Mouse (Mus musculus) forebrain, embryonic 15.5 days (tissue): ENCODE measurements around the gene Ttc8. TPM values are rescaled to one million over a fixed set of nuclear protein-coding genes. Genes with fewer than 3 reads are reported as not detected.

Source experiments
- ATAC-seq: fragments of 200-750 bp; cut with Nextera tagmentation; replicated peaks from 2 replicates; pipeline ENCODE4 v1.8.0; 2017; ENCODE audit warnings: mild to moderate bottlenecking, moderate TSS enrichment, moderate library complexity
- H3K27ac ChIP-seq: fragments of 300-500 bp; sonication (generic); replicated peaks from 2 replicates; pipeline ENCODE4 v1.5.1; 2015; ENCODE audit warnings: mild to moderate bottlenecking, inconsistent platforms
- H3K27me3 ChIP-seq: fragments of 300-500 bp; sonication (generic); 2 replicates; pipeline ENCODE4 v1.6.1; 2015; ENCODE audit warnings: inconsistent platforms
- H3K36me3 ChIP-seq: fragments of 300-500 bp; sonication (generic); 2 replicates; pipeline ENCODE4 v1.6.1; 2015; ENCODE audit warnings: mild to moderate bottlenecking, inconsistent platforms
- H3K4me1 ChIP-seq: fragments of 300-500 bp; sonication (generic); 2 replicates; pipeline ENCODE4 v1.6.1; 2015; ENCODE audit warnings: inconsistent platforms
- H3K4me2 ChIP-seq: fragments of 300-500 bp; sonication (generic); replicated peaks from 2 replicates; pipeline ENCODE4 v1.6.1; 2015; ENCODE audit warnings: mild to moderate bottlenecking, inconsistent platforms
- H3K4me3 ChIP-seq: fragments of 300-500 bp; sonication (generic); 2 replicates; pipeline ENCODE4 v1.5.1; 2015; ENCODE audit warnings: mild to moderate bottlenecking, inconsistent platforms
- H3K9ac ChIP-seq: fragments of 300-500 bp; sonication (generic); replicated peaks from 2 replicates; pipeline ENCODE4 v1.6.1; 2015; ENCODE audit warnings: mild to moderate bottlenecking, inconsistent platforms
- H3K9me3 ChIP-seq: fragments of 300-500 bp; sonication (generic); 2 replicates; pipeline ENCODE4 v1.6.1; 2016; ENCODE audit warnings: inconsistent platforms
- WGBS: fragments of 180-500 bp; shearing (Covaris S2); methylation state at CpG from one replicate; pipeline ENCODE4 v1.1.7; 2015; ENCODE audit warnings: mixed read lengths; 5-methylcytosine and 5-hydroxymethylcytosine counted together
- polyA plus RNA-seq: library from polyadenylated mRNA; unstranded; fragments of >200 nt; fragmentation: Nextera tagmentation; extraction: Ambion mirVana; gene quantifications from 2 replicates; pipeline ENCODE4 v1.2.1, GENCODE M21; 2015

Gene Ttc8
- polyA plus RNA-seq, 1 experiment from 2014 or later, result 38.4 TPM

DNA sequence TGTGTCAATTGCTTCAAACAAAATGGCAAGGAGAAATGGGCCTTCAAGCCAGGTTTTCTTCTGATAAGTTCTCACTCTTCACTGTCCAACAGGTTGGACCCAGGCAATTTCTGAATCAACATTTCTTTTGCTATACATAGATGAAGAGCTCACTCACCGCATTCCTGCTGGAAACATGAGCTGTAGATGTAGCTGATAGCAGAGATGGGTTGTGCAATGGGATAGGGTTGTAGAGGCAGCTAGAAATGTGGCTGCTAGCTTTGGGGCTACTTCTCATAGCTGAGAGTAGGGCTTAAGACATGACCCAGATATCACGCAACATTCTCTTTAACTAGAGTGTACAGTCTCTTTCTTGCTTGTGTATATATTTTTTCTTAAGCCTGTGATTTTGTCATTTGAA lies 84.4 kb downstream of the Ttc8 start:
- 97% methylated on average over 2 of the region's 2 CpGs for WGBS
- Histone ChIP-seq H3K4me3 (no peak overlapping the region), H3K9me3 (no peaks in the 10 kb centered on the region), H3K36me3 (no peaks in the 10 kb centered on the region), H3K27me3 (no peaks in the 10 kb centered on the region), H3K4me2 (no peak overlapping the region), H3K27ac (no peak overlapping the region), H3K9ac (no peak overlapping the region), H3K4me1 (peaks cover 8% of the 10 kb centered on the region)
- no peak for ATAC-seq

DNA sequence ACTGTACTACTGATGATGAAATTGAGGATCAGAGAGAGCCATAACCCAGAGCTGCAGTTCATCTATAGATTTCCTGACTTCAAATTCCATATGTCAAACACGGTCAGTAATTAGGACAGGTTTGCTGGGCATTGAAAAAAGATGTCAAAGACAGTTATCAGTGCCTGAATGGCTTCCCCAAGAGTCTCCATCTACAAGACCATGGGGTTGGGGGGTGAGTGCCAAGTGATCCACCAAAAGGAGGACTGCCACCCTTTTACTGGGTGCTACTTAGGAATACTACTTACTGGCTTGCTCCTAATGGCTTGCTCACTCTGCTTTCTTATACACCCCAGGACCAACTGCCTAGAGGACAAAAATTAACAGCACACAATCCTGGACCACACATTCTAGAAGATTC lies 88.4 kb downstream of the Ttc8 start:
- no peak for ATAC-seq
- 48% methylated on average over 1 of the region's 1 CpGs for WGBS
- no peak overlapping the region; the same call in 1 of the 2 replicates for H3K27ac ChIP-seq

DNA sequence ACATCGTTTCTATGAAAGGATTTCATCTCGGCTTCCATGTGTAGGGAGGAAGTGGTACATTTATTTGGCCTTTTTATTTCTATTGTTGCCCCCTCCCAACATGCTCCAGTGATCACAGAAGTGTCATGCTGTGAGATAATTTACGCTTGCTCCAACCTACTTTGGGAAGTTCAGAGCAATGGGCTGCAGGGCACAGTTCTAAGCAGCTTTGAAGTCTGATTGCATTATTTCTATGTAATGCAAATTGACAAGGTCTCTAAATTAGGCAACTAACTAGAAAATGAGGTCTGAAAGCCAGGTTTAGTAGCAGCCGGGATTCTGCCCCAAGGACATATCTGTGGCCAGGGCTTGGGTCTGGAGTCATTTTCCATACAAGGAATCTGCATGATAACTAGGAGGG lies 89.1 kb downstream of the Ttc8 start:
- 10% methylated on average over 4 of the region's 4 CpGs for WGBS
- Histone ChIP-seq H3K9me3 (no peaks in the 10 kb centered on the region), H3K9ac (no peak overlapping the region), H3K27me3 (no peaks in the 10 kb centered on the region), H3K27ac (no peak overlapping the region), H3K4me1 (peaks cover 33% of the 10 kb centered on the region), H3K4me2 (no peak overlapping the region), H3K36me3 (no peaks in the 10 kb centered on the region), H3K4me3 (no peak overlapping the region)
- no peak for ATAC-seq

More for the DNA sequence above, 88.4 kb downstream of the Ttc8 start:
- Histone ChIP-seq H3K4me2 (no peak overlapping the region), H3K9ac (no peak overlapping the region), H3K4me1 (peaks cover 33% of the 10 kb centered on the region), H3K36me3 (no peaks in the 10 kb centered on the region), H3K4me3 (no peak overlapping the region), H3K9me3 (no peaks in the 10 kb centered on the region), H3K27me3 (no peaks in the 10 kb centered on the region)

DNA sequence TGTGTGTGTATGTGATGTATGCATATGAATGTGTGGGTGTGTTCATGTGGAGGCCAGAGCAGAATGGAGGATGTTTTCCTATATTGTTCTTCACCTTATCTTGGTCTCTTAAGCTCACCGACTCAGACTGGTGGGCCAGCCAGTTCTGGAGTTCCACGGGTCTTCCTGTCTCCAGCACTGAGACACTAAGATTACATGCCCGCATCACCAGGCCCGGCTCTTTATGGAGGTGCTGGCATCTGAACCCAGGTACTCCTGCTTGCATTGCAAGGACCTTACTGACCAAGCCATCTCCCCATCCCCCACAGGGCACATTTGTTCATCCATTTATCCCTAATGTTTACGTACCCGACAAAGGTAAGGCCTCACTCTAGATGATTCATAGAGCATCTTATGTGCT lies 89.7 kb downstream of the Ttc8 start:
- Histone ChIP-seq H3K27me3 (no peaks in the 10 kb centered on the region), H3K27ac (peak overlapping the region; percentile 82; the same call in 1 of the 2 replicates), H3K4me3 (no peak overlapping the region), H3K4me1 (peaks cover 33% of the 10 kb centered on the region), H3K9me3 (no peaks in the 10 kb centered on the region), H3K36me3 (no peaks in the 10 kb centered on the region), H3K9ac (no peak overlapping the region), H3K4me2 (no peak overlapping the region)
- no peak for ATAC-seq
- WGBS, result 50% methylated on average over 6 of the region's 6 CpGs

DNA sequence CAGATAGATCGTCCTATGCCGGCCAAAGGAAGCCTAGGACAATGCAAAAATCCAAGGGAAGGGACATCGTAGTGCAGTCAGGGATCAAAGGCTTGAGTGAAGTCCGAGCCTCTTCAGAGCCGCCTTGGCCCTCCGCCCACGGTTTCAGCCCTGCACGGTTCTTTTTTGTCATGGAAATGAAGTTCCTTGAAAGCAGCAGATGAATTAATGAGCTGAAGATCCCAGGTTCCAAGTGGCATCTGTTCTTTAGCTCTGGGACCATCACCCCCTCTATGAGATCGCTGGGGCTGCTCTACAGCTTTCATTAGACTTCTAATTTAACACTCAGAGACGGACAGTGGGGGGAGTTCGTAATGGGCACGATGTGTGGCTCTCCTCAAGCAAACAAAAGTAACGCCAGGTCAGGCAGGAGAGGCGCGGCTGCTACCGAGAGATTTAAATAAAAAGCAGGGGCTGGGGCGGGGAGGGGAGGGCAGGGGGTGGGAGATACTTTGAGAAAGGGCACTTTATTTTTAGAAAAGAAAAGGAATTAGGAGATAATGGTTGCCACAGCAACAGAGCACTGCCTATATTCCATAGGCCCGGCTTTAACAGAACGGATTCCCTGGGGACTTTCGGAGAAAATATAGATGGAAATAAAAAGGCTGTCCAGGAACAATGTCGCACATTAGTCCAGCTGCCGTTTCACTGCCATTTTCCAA lies 90.9 kb downstream of the Ttc8 start:
- Histone ChIP-seq H3K36me3 (no peaks in the 10 kb centered on the region), H3K4me3 (peak overlapping the region; percentile 15; the same call in 1 of the 2 replicates), H3K4me2 (peak overlapping the region; percentile 26), H3K9me3 (no peaks in the 10 kb centered on the region), H3K27ac (peak overlapping the region; percentile 82), H3K9ac (no peak overlapping the region), H3K27me3 (no peaks in the 10 kb centered on the region), H3K4me1 (peaks cover 33% of the 10 kb centered on the region)
- under 1% methylated on average over 22 of the region's 22 CpGs for WGBS
- peak; percentile 94 for ATAC-seq

DNA sequence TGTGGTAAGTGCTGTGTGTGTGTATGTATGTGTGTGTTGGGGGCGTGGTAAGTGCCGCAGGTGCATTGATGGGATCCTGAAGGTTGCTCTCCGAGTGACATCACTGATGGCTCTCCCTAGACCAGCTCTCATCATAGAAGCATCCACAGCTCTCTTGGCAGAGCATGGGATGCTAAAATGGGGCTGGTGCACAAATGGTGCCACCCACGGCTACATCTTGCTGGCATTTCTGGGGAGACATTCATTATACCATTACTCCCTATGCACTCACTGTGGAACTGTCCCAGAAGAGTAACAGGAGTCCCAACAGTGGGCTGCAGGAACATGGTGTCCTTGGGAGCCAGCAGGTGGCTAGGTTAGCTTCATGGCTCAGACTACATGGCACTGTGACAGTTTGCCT lies 95.5 kb downstream of the Ttc8 start:
- Histone ChIP-seq H3K36me3 (no peaks in the 10 kb centered on the region), H3K27ac (no peak overlapping the region), H3K27me3 (no peaks in the 10 kb centered on the region), H3K4me1 (peaks cover 14% of the 10 kb centered on the region), H3K4me3 (no peak overlapping the region), H3K9ac (no peak overlapping the region), H3K9me3 (no peaks in the 10 kb centered on the region), H3K4me2 (no peak overlapping the region)
- no peak for ATAC-seq
- WGBS, result 95% methylated on average over 4 of the region's 4 CpGs

DNA sequence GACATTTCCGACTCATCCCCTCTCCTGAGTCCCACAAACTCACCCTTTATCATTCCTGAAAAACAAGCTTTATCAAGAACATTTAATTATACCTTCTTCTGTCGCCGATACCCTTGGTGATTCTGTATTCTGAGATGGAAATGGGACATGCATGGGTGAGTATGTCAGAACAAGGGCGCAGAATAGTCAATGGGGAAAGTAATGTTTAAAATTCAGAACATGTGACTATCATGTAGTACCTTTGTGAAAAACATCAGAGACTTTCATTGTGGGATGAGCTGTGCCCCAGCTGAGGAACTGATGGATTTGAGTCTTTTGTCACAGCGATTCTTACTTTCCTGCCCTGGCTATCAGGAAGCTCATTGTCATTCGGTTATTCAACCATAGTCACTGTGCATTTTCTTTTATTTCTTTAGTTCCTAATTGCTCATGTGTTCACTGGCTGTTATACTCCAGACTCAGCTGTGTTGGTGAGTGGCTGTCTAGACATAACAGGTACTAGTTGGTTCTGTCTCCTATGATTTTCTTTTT lies 104.1 kb downstream of the Ttc8 start:
- H3K4me3 ChIP-seq, result no peak overlapping the region
- 72% methylated on average over 6 of the region's 6 CpGs for WGBS
- no peak overlapping the region for H3K9ac ChIP-seq
- no peaks in the 10 kb centered on the region for H3K9me3 ChIP-seq
- H3K36me3 ChIP-seq, result no peaks in the 10 kb centered on the region
- H3K27me3 ChIP-seq, result no peaks in the 10 kb centered on the region
- ATAC-seq, result no peak
- H3K4me1 ChIP-seq, result peaks cover 19% of the 10 kb centered on the region
- H3K4me2 ChIP-seq, result no peak overlapping the region
- no peak overlapping the region for H3K27ac ChIP-seq

DNA sequence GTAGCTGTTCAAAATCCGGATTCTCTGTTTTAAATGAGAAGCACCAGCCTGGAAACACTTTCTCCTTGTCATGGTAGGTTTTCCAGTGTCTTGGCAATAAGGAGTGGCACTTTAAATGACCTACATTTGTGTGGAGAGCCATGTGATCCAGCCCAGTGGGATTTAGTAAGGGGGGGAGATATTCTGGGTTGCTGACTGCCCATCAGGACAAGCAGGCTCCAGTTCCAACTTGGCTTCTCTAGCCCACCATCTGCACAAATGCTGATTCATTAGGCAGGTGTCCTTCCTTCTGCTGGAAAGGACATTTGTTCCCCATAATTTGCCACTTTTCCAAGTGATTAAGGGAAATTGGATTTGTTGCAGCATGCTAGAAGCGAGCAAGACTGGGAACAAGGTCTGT lies 105.9 kb downstream of the Ttc8 start:
- Histone ChIP-seq H3K9ac (no peak overlapping the region), H3K27me3 (no peaks in the 10 kb centered on the region), H3K9me3 (no peaks in the 10 kb centered on the region), H3K36me3 (no peaks in the 10 kb centered on the region), H3K27ac (no peak overlapping the region), H3K4me3 (no peak overlapping the region), H3K4me2 (no peak overlapping the region), H3K4me1 (peaks cover 26% of the 10 kb centered on the region)
- ATAC-seq, result peak; percentile 58; the same call in 1 of the 2 replicates
- 54% methylated on average over 2 of the region's 2 CpGs for WGBS

DNA sequence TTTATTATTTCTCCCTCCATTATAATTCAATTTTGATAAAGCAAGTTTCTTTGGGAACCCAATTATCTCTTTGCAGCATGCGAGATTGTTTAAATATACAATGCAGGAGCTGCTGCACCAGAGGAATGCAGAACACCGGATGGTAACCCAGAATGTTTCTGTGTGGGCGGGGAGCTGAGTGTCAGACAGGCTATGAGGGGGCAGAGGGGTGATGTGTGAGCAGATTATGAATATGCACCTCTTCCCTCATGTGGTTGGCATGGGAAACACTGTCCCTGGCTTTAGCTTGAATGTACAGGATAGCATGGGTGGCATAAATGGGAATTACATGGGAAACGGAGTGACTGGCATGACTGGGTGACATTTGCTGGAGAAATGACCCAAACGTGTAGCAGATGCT lies 108.3 kb downstream of the Ttc8 start:
- H3K9me3 ChIP-seq, result no peaks in the 10 kb centered on the region
- H3K27me3 ChIP-seq, result no peaks in the 10 kb centered on the region
- H3K36me3 ChIP-seq, result no peaks in the 10 kb centered on the region
- no peak overlapping the region for H3K4me3 ChIP-seq
- WGBS, result 56% methylated on average over 5 of the region's 5 CpGs
- 0 out of 2 replicates have a peak overlapping the region, but pooled peaks have one; percentile 13 for H3K27ac ChIP-seq
- ATAC-seq, result no peak
- peaks cover 26% of the 10 kb centered on the region for H3K4me1 ChIP-seq
- H3K9ac ChIP-seq, result no peak overlapping the region
- no peak overlapping the region for H3K4me2 ChIP-seq

DNA sequence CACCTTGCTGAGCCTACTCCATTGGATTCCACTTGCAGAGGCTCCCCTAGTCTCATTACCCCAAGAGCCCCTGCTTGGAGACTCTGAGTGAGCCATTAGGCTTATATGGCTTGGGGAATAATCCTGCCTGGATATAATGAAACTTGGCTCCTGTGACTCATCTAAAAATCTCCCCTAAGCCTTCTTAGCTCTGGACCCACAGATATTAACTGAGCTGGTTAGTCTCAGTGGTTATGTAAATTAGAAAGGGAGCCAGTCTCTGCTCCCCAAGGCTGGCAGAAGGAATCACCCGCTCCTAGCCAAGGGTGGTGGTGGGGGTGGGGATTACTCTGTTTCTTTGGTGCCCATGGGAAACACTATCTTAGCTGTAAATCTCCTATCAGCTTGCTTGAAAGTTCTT lies 109.6 kb downstream of the Ttc8 start:
- Histone ChIP-seq H3K27me3 (no peaks in the 10 kb centered on the region), H3K4me2 (no peak overlapping the region), H3K4me3 (no peak overlapping the region), H3K4me1 (peaks cover 26% of the 10 kb centered on the region), H3K36me3 (no peaks in the 10 kb centered on the region), H3K9ac (no peak overlapping the region; the same call in 1 of the 2 replicates), H3K27ac (peak overlapping the region; percentile 31; the same call in 1 of the 2 replicates), H3K9me3 (no peaks in the 10 kb centered on the region)
- ATAC-seq, result no peak
- 54% methylated on average over 1 of the region's 1 CpGs for WGBS
